Mouse (Mus musculus) embryonic facial prominence, embryonic 14.5 days (tissue): Measurements from ENCODE around the gene Pde4b. TPM values are rescaled to one million over a fixed set of nuclear protein-coding genes. Genes with fewer than 3 reads are reported as not detected.

ENCODE experiments used
- ATAC-seq: fragments of 200-750 bp; cut with Nextera tagmentation; 2 replicates; pipeline ENCODE4 v1.8.0; 2017; ENCODE audit warnings: low read depth, moderate number of reproducible peaks, moderate TSS enrichment
- DNase-seq: peaks from one replicate; pipeline ENCODE4 v3.0.0-alpha.2; 2015; ENCODE audit warnings: low spot score
- H3K27ac ChIP-seq: fragments of 300-500 bp; sonication (generic); replicated peaks from 2 replicates; pipeline ENCODE4 v1.5.1; 2014; ENCODE audit warnings: low read depth, mild to moderate bottlenecking, low read length, moderate library complexity
- H3K27me3 ChIP-seq: fragments of 300-500 bp; sonication (generic); replicated peaks from 2 replicates; pipeline ENCODE4 v1.6.1; 2014; ENCODE audit warnings: low read length; ENCODE audit not compliant: control insufficient read depth, insufficient read depth
- H3K36me3 ChIP-seq: fragments of 300-500 bp; sonication (generic); 2 replicates; pipeline ENCODE4 v1.6.1; 2014; ENCODE audit warnings: low read length, mixed read lengths; ENCODE audit not compliant: control insufficient read depth, insufficient read depth
- H3K4me1 ChIP-seq: fragments of 300-500 bp; sonication (generic); 2 replicates; pipeline ENCODE4 v1.6.1; 2014; ENCODE audit warnings: antibody characterized with exemption, low read length; ENCODE audit not compliant: control insufficient read depth, insufficient read depth
- H3K4me2 ChIP-seq: fragments of 300-500 bp; sonication (generic); 2 replicates; pipeline ENCODE4 v1.6.1; 2014; ENCODE audit warnings: low read depth, mild to moderate bottlenecking, low read length, moderate library complexity, mixed read lengths
- H3K4me3 ChIP-seq: fragments of 300-500 bp; sonication (generic); 2 replicates; pipeline ENCODE4 v1.5.1; 2014; ENCODE audit warnings: low read depth, mild to moderate bottlenecking, low read length
- H3K9ac ChIP-seq: fragments of 300-500 bp; sonication (generic); 2 replicates; pipeline ENCODE4 v1.6.1; 2014; ENCODE audit warnings: low read depth, mild to moderate bottlenecking, low read length, moderate library complexity, mixed read lengths
- H3K9me3 ChIP-seq: fragments of 300-500 bp; sonication (generic); 2 replicates; pipeline ENCODE4 v1.6.1; 2016; ENCODE audit warnings: low read length; ENCODE audit not compliant: control insufficient read depth
- WGBS: fragments of 180-500 bp; shearing (Covaris S2); extraction: QIAGEN DNeasy Blood & Tissue Kit; methylation state at CpG from one replicate; pipeline ENCODE4 v1.1.7; 2014; 5-methylcytosine and 5-hydroxymethylcytosine counted together
- polyA plus RNA-seq: library from polyadenylated mRNA; unstranded; fragments of >200 nt; fragmentation: Nextera tagmentation; extraction: Ambion mirVana; gene quantifications from 2 replicates; pipeline ENCODE4 v1.2.1, GENCODE M21; 2014

The Pde4b gene
- polyA plus RNA-seq, 1 experiment from 2014 or later = 19.4 TPM

GRCm38 (mm10) chr4:102316699-102317285, 229.4 kb downstream of the Pde4b start:
- ATAC-seq = 0 out of 2 replicates have a peak, but pooled peaks have one; percentile 53

GRCm38 (mm10) chr4:102318596-102318995, 231.3 kb downstream of the Pde4b start:
- no peak for ATAC-seq
- no peak overlapping the region for H3K9ac ChIP-seq
- no peak overlapping the region for H3K4me3 ChIP-seq
- H3K4me2 ChIP-seq = no peak overlapping the region
- DNase-seq = no peak
- H3K36me3 ChIP-seq = no peaks in the 10 kb centered on the region
- H3K27ac ChIP-seq = no peak overlapping the region
- H3K27me3 ChIP-seq = no peaks in the 10 kb centered on the region
- no peaks in the 10 kb centered on the region for H3K9me3 ChIP-seq
- peaks cover 3% of the 10 kb centered on the region for H3K4me1 ChIP-seq
- 80% methylated on average over 6 of the region's 6 CpGs for WGBS

More at GRCm38 (mm10) chr4:102316699-102317285, 229.4 kb downstream of the Pde4b start:
- 48% methylated on average over 5 of the region's 5 CpGs for WGBS
- H3K4me2 ChIP-seq = no peak overlapping the region
- no peaks in the 10 kb centered on the region for H3K9me3 ChIP-seq
- peak; percentile 49 for DNase-seq
- no peaks in the 10 kb centered on the region for H3K27me3 ChIP-seq
- peaks cover 3% of the 10 kb centered on the region for H3K4me1 ChIP-seq
- H3K27ac ChIP-seq = no peak overlapping the region
- H3K36me3 ChIP-seq = no peaks in the 10 kb centered on the region
- H3K9ac ChIP-seq = no peak overlapping the region
- H3K4me3 ChIP-seq = no peak overlapping the region

DNA sequence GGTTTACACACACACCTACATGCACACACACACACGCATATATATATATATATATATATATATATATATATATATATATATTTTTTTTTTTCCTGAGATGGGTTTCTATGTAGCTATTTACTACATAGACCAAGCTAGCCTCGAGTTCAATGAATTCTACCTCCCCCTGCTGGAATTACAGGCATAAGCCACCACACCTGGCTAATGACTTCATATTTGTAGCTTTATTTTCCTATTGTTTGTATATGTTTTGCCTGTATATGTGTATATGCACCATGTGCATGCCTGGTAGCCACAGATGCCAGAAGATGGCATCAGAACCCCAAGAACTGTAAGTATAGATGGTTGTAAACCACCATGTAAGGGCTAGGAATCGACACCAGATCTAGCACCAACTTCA, 234.0 kb downstream of the Pde4b start:
- no peak overlapping the region for H3K4me2 ChIP-seq
- ATAC-seq = no peak
- peaks cover 3% of the 10 kb centered on the region; the same call in 1 of the 2 replicates for H3K4me1 ChIP-seq
- no peaks in the 10 kb centered on the region for H3K9me3 ChIP-seq
- 68% methylated on average over 3 of the region's 3 CpGs for WGBS
- no peak for DNase-seq
- no peak overlapping the region for H3K4me3 ChIP-seq
- no peaks in the 10 kb centered on the region for H3K36me3 ChIP-seq
- no peaks in the 10 kb centered on the region for H3K27me3 ChIP-seq
- H3K9ac ChIP-seq = no peak overlapping the region
- H3K27ac ChIP-seq = no peak overlapping the region

GRCm38 (mm10) chr4:102332386-102332785, 245.0 kb downstream of the Pde4b start:
- DNase-seq (no peak), ATAC-seq (no peak)
- Histone ChIP-seq H3K27ac (no peak overlapping the region), H3K36me3 (no peaks in the 10 kb centered on the region), H3K4me3 (no peak overlapping the region), H3K4me2 (no peak overlapping the region), H3K4me1 (no peaks in the 10 kb centered on the region), H3K9me3 (no peaks in the 10 kb centered on the region), H3K9ac (no peak overlapping the region), H3K27me3 (no peaks in the 10 kb centered on the region)
- 69% methylated on average over 2 of the region's 2 CpGs for WGBS

GRCm38 (mm10) chr4:102332885-102333284, 245.5 kb downstream of the Pde4b start:
- no peak overlapping the region for H3K27ac ChIP-seq
- H3K27me3 ChIP-seq = no peaks in the 10 kb centered on the region
- H3K4me1 ChIP-seq = no peaks in the 10 kb centered on the region
- no peak overlapping the region for H3K9ac ChIP-seq
- H3K9me3 ChIP-seq = no peaks in the 10 kb centered on the region
- no peak overlapping the region for H3K4me2 ChIP-seq
- ATAC-seq (no peak), DNase-seq (no peak)
- WGBS = 71% methylated on average over 4 of the region's 4 CpGs
- H3K4me3 ChIP-seq = no peak overlapping the region
- no peaks in the 10 kb centered on the region for H3K36me3 ChIP-seq

- Histone ChIP-seq H3K27me3 (no peaks in the 10 kb centered on the region), H3K27ac (no peak overlapping the region), H3K4me2 (no peak overlapping the region), H3K4me1 (0 out of 2 replicates have a peak, but pooled peaks cover 3% of the 10 kb centered on the region), H3K36me3 (no peaks in the 10 kb centered on the region), H3K9me3 (no peaks in the 10 kb centered on the region), H3K4me3 (no peak overlapping the region), H3K9ac (no peak overlapping the region)
- ATAC-seq (no peak), DNase-seq (no peak)
- 62% methylated on average over 4 of the region's 4 CpGs for WGBS
These were observed 259.7 kb downstream of the Pde4b start for GRCm38 (mm10) chr4:102346911-102347492.

DNA sequence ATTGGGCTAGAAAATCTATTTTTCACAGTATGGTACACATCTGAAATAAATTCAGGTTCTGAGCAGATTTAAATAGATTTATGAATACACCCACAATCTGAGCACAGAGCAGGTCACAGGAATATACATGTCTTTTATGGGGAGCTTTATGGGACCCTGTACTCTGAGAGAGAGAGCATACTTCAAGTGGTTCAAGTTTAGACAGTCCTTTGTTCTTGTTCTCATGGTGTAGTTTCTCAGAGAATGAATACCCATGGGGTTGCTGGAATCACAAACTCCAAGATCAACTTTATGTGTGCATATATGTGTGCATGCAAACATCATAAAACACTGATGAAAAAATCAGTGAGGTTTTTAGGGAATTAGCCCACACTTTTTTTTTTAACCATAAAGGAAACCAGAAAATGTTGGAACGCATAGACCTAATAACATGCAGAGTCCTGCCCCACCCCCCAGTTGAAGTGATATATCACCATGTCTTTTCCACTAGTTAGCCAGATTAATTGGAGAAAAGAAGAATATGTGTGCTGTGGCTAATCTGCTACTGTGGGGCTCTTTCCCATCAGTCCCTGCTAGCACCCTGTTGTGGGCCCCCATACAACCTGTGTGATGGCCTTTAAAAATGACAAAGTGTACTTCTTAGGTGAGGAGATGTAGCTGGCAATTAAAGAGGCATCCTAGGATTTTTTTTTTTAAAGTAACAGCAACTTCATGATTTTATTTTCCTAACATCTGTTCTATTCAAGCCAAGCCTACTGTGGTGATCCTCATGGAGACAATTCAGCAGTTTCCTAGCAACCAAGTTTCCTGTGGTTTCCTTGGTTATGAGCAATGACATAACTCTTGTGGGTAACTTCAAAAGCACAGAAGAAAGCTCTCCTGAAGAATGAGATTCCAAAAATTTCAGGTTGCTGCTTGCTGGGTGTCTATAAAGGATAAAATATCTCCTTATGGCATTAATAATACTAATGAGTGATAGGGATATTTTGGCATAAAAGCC, 264.4 kb downstream of the Pde4b start:
- no peak overlapping the region for H3K9ac ChIP-seq
- no peak overlapping the region for H3K27ac ChIP-seq
- no peaks in the 10 kb centered on the region for H3K27me3 ChIP-seq
- ATAC-seq (no peak), DNase-seq (peak; percentile 61)
- WGBS = 70% methylated on average over 1 of the region's 1 CpGs
- no peak overlapping the region for H3K4me3 ChIP-seq
- no peaks in the 10 kb centered on the region for H3K36me3 ChIP-seq
- H3K4me2 ChIP-seq = no peak overlapping the region
- 0 out of 2 replicates have a peak, but pooled peaks cover 3% of the 10 kb centered on the region for H3K4me1 ChIP-seq
- no peaks in the 10 kb centered on the region for H3K9me3 ChIP-seq

DNA sequence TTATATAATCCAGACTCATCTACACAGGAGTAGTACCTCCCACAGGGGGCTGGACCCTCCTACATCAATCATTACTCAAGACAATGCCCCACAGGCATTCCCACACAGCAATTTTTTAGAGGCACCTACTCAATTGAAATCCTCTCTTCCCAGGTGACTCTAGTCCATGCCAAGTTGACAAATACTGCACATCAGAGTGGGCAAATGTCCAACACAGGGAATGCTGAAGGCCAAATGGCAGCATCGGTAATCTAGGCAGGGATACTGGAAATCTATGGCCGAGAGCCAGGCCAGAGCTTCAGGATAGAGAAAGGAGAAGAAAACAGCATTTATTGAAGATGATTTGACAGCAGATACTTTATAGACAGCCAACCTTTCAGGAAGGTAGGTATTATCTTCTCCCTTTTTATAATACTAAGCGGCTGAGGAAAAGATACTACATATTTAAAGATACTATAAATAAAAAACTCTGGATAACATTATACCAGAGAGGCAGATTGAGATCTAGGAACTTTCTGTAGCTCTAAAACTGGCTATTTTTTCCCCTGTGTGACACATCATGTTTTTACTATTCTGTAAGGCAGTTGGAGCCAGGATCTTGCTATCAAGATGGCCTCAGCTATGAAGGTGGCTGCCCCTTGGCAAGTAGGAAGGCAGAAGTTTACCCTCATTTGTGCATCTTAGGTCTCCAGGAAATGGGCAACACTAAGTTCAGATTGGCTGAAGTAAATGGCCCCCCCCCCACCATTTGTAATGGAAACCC, 266.5 kb downstream of the Pde4b start:
- Histone ChIP-seq H3K4me2 (no peak overlapping the region), H3K27me3 (no peaks in the 10 kb centered on the region), H3K9ac (no peak overlapping the region), H3K4me1 (0 out of 2 replicates have a peak, but pooled peaks cover 3% of the 10 kb centered on the region), H3K9me3 (no peaks in the 10 kb centered on the region), H3K4me3 (no peak overlapping the region), H3K27ac (no peak overlapping the region), H3K36me3 (no peaks in the 10 kb centered on the region)
- DNase-seq = no peak
- no peak for ATAC-seq
- WGBS = 75% methylated on average over 3 of the region's 3 CpGs
